Mouse (Mus musculus) erythroblast, embryonic 14.5 days (primary cell): ENCODE data around the gene Veph1.

Experiments
- GATA1 ChIP-seq: IDR thresholded peaks from 2 replicates; pipeline ENCODE4 v1.6.1; 2012; ENCODE audit warnings: low read length, inconsistent platforms, mixed read lengths
- TAL1 ChIP-seq: IDR thresholded peaks from 3 replicates; pipeline ENCODE4 v1.6.1; 2012; ENCODE audit warnings: low read length, inconsistent platforms, mixed read lengths

DNA sequence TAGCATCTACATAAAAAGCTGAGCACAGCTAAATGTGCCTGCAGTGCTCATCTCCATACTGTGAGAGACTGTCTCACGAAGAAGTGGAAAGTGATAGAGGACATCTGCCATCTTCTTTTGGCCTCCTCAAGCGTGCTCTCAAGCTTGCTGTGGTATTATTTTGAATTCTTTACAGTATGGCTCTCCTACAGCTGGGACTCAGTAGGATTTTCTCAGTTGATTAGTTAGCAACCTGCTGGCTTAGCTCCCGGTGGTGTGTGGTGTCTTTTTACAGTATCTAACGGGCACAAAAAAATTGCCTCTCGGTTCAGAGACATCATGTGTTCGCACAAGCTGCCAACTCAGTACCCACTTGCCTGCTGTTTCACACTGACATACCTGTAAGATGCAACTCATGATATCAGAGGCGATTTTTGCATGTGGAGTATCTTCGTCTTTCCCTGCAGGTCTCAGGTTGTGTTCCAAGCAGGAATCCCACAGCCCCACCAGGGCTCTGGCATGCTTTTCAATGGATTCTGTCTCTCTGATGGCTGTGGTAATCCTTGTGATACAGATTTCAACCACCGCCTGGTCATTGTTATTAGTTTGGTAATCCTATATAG, 42.0 kb downstream of the Veph1 start:
- no peak for TF ChIP-seq TAL1
- TF ChIP-seq GATA1: no peak
